Mouse (Mus musculus): Measurements from ENCODE around the gene Krtap5-4.
"Not testable (repeated sequence)": the region's sequence is repeated elsewhere in the genome, so short reads cannot be mapped to it uniquely, and the experiment has no call there.

Krtap5-4 gene

DNA sequence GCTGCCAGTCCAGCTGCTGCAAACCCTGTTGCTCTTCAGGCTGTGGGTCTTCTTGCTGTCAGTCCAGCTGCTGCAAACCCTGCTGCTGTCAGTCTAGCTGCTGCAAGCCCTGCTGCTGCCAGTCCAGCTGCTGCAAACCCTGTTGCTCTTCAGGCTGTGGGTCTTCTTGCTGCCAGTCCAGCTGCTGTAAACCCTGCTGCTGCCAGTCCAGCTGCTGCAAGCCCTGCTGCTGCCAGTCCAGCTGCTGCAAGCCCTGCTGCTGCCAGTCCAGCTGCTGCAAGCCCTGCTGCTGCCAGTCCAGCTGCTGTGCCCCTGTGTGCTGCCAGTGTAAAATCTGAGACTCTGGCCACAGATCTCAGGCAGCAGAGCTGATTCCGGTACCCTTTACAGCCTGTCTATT is 580 bp downstream of the Krtap5-4 start:
- not testable (repeated sequence) for H3K36me3 ChIP-seq (ENCODE audit: control insufficient read depth, insufficient read depth, low read length, poor library complexity, severe bottlenecking); DNase-seq (ENCODE audit: low read depth, low spot score)

DNA sequence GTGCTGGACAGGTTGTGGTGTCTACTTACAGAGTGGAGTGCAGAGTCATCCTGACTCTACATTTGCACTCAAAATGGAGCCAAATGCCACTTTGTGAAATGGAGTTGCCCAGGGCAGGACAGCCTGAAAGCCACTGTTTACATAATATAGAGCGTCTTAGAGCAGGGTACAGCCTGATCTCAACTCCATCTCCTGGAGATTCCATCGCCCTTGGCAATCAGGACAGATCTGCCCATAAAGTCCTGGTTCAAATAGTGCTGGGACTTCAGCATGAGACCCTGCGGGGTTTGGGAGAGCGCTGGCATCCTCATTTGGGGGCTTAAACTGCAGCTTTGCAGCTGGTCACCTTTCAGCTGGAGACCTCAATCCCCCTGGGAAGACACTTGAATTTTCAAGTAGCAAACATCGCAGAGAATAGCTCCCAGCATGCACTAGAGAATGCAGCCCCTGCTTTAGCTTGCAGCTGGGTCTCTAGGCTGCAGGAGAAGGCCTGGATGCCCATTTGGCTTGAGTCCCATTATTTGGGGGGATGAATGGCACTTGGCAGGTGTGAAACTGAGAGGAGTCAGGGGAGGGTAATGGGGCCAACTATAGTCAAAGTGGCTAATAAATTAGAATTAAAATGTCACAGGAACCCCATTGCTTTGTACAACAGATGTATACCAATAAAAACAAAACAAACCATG is 11.4 kb downstream of the Krtap5-4 start:
- no peaks in the 10 kb centered on the region for H3K36me3 ChIP-seq (ENCODE audit: control insufficient read depth, insufficient read depth, low read length, poor library complexity, severe bottlenecking)

More for the DNA sequence above, 580 bp downstream of the Krtap5-4 start:
- not testable (repeated sequence) for H3K27me3 ChIP-seq (ENCODE audit: control insufficient read depth, insufficient read depth, low read length, poor library complexity, severe bottlenecking)

DNA sequence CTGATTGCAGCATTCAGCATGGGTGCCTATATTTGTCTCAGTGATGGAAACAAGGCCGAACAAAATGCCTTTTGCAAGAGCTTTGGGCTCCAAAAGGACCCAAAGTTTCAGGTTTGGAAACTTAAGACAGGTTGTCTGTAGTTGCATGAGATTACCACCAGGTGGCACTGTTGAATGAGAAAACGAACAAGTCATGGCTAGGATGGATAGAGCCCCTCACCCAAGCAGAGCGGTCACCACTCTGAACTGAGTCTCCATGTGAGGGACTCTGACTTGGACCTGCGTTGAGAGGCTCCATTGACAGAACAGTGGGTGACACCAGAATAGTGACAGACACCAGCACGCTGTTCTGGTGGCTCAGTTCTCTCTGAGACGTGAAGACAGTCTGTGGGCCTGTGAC is 13.2 kb downstream of the Krtap5-4 start:
- peak; percentile 58 for DNase-seq (ENCODE audit: low read depth, low spot score)
- H3K27me3 ChIP-seq (ENCODE audit: control insufficient read depth, insufficient read depth, low read length, poor library complexity, severe bottlenecking), result no peaks in the 10 kb centered on the region
- no peaks in the 10 kb centered on the region for H3K36me3 ChIP-seq (ENCODE audit: control insufficient read depth, insufficient read depth, low read length, poor library complexity, severe bottlenecking)

More for the DNA sequence above, 11.4 kb downstream of the Krtap5-4 start:
- H3K27me3 ChIP-seq (ENCODE audit: control insufficient read depth, insufficient read depth, low read length, poor library complexity, severe bottlenecking), result no peaks in the 10 kb centered on the region
- DNase-seq (ENCODE audit: low read depth, low spot score), result no peak

DNA sequence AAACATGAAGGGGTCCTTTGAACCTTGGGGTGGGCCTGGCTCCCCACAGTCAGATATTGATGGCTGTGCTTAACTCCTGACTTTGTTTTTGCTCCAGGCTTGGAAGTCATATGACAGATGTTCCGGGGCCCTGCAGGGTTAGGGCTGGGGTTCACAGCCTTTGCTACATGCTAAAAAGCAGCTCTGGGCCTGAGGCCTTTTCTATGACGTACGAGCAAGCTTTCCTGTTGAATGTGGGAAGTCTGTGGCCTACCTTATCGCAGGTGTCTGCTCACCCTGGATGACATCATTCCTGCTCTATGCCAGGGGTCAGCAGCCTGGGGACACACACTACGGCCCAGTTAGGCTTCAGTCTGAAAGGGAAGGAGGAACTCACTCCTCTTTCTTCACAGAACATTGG is 13.9 kb downstream of the Krtap5-4 start:
- H3K36me3 ChIP-seq (ENCODE audit: control insufficient read depth, insufficient read depth, low read length, poor library complexity, severe bottlenecking), result no peaks in the 10 kb centered on the region
- no peaks in the 10 kb centered on the region for H3K27me3 ChIP-seq (ENCODE audit: control insufficient read depth, insufficient read depth, low read length, poor library complexity, severe bottlenecking)
- DNase-seq (ENCODE audit: low read depth, low spot score), result no peak

DNA sequence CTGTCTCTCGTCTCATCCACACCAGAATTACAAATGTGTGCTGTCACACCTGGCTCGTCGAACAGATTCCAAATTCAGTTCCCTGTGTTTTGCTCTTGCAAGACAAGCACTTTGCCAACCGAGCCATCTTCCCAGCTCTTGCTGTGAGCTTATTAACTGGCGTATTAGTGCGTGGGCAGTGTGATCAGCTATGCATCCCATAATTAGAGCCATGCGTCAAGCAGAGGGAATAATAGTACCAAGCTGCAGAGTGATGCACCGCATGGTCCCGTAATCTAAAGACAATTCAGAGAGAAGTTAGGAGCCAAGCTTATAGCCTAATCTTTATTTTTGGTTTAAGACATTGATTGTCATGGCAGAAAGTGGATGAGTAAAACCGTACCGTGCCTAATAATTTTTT is 15.8 kb downstream of the Krtap5-4 start:
- Histone ChIP-seq H3K27me3 (ENCODE audit: control insufficient read depth, insufficient read depth, low read length, poor library complexity, severe bottlenecking) (no peaks in the 10 kb centered on the region), H3K36me3 (ENCODE audit: control insufficient read depth, insufficient read depth, low read length, poor library complexity, severe bottlenecking) (no peaks in the 10 kb centered on the region)
- DNase-seq (ENCODE audit: low read depth, low spot score), result no peak

DNA sequence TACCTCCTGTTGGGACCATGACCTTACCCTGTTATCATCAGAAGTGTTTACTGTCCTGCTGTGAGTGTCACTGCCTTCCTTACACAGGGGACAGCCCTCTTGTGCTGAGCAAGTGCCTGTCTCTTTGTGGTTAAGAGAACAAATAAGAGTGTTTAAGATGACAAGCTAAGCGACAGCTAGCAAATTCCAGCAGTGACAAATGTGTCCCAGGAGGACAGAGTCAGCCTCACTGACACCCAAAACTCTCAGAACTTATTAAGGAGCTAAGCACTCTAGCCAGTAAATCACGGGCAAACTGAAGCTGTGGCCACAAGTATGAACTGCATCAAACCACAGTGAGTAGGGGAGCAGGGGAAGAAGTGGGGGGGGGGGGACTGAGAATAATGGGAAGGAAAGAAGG is 17.6 kb downstream of the Krtap5-4 start:
- H3K36me3 ChIP-seq (ENCODE audit: control insufficient read depth, insufficient read depth, low read length, poor library complexity, severe bottlenecking), result no peaks in the 10 kb centered on the region
- H3K27me3 ChIP-seq (ENCODE audit: control insufficient read depth, insufficient read depth, low read length, poor library complexity, severe bottlenecking), result no peaks in the 10 kb centered on the region
- no peak for DNase-seq (ENCODE audit: low read depth, low spot score)

DNA sequence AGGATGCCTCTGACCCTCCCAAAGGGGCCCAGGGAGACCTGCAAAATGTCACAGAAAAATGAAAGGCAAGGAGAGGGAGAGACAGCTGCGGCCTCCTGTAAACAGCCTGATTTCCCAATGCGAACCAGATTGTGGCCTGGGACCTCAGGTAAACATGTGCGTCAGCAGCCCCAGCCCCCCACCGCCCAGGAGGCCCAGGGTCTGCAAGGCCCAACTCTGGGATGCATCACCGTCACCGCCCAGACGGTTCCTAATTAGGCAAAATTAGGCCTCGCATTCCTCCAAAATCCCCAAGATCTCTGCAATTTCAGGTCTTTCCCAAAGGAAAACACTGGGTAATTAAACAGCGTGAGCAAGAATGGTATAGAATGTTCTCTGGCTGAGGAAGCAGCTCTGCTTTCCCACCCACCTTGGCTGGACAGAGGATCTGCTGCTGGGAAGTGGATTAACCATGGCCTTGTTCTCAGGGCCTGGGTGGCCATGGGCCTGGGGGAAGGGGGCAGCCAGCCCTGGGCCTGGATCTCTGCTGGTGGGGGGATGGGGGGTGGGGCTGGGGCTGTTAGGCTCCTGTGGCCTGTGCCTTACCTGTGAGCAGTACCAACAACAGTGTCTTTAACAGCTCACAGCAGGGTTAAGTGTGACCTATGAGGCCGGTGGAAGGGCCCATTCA is 18.4 kb downstream of the Krtap5-4 start:
- not testable (repeated sequence) for H3K36me3 ChIP-seq (ENCODE audit: control insufficient read depth, insufficient read depth, low read length, poor library complexity, severe bottlenecking); DNase-seq (ENCODE audit: low read depth, low spot score); H3K27me3 ChIP-seq (ENCODE audit: control insufficient read depth, insufficient read depth, low read length, poor library complexity, severe bottlenecking)

DNA sequence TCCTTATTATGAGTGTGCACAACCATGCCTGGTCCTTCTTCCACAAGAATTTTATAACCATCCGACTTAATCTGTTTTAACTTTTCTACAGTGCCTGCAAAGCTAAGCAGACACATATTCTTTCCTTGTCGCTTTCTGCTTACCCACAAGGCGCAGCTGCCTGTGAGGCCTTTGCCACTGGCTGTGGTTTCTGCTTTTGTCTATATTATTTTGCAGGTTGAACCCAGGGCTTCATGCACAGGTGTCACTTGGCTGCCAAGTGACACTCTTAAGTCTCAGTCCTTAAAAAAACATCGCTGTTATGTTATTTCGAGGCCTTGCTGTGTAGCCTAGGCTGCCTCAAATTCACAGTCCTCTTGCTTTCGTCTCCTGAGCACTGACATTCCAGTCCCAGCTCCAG is 19.3 kb downstream of the Krtap5-4 start:
- H3K36me3 ChIP-seq (ENCODE audit: control insufficient read depth, insufficient read depth, low read length, poor library complexity, severe bottlenecking), result no peaks in the 10 kb centered on the region
- no peak for DNase-seq (ENCODE audit: low read depth, low spot score)

DNA sequence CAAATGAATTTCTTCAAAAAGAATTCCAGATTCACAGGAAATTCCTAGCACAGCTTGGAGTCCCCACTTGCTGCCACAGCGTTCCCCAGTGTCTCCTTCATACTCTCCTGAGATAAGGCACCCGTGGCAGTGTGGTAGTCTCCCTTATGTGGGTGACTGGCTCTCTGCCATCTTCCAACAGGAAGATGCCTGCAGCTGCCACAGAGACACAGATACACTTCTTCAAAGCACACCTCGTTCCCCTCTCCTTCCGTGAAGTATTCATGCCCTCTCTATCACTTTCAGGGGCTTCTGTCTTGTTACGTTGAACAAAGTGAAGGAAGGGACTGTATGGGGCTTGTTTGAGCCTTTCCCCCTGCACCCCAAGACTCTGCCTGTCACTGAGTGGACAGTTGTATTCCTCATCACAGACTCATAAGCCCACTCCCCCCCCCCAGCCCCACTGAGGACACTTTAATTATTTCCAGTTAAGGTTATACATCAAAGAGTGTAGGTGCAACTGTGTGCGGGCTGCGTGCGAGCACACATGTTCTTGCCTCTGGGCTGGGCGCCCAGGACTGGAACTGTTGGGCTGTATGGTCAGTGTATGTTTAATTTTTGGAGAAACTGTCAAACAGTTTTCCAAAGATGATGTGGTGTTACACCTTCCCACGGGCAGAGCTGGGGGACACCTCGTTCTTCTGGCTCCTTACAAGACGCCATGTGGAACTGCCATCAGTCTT is 20.2 kb downstream of the Krtap5-4 start:
- H3K27me3 ChIP-seq (ENCODE audit: control insufficient read depth, insufficient read depth, low read length, poor library complexity, severe bottlenecking), result no peaks in the 10 kb centered on the region
- no peaks in the 10 kb centered on the region for H3K36me3 ChIP-seq (ENCODE audit: control insufficient read depth, insufficient read depth, low read length, poor library complexity, severe bottlenecking)
- no peak for DNase-seq (ENCODE audit: low read depth, low spot score)

More for the DNA sequence above, 19.3 kb downstream of the Krtap5-4 start:
- no peaks in the 10 kb centered on the region for H3K27me3 ChIP-seq (ENCODE audit: control insufficient read depth, insufficient read depth, low read length, poor library complexity, severe bottlenecking)

DNA sequence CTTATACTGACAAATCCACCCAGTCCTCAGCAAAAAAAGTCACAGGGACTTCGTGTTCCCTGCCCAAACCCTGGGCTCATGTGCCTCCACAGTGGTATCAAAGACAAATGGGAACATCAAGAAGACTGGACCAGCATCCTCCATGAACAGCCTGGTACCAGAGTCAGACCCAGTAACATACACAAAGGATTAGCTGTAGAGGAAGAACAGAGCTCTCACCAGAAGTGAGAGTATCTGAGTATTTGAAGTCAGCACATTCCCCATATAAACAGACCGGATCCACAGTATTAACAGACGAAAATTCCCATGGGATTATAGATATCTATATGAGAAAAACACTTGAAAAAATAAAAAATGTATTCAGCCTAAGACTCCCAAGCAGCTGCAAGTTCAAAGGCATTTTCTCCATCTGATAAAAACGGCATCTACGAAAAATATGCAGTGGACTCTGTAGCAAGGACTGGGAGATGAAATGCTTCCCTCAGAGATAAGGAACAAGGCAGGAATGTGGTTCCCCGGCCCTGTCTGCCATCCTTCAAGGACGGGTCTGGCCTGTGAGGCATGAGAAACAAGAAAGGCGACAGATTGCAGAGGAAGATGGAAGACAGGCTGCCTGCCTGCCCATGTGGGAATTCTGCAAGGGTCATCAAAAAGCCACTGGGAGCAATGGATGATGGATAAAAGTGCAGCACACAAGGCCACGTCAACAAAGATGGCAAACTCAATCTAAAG is 23.5 kb downstream of the Krtap5-4 start:
- H3K27me3 ChIP-seq (ENCODE audit: control insufficient read depth, insufficient read depth, low read length, poor library complexity, severe bottlenecking), result no peaks in the 10 kb centered on the region
- no peaks in the 10 kb centered on the region for H3K36me3 ChIP-seq (ENCODE audit: control insufficient read depth, insufficient read depth, low read length, poor library complexity, severe bottlenecking)
- no peak for DNase-seq (ENCODE audit: low read depth, low spot score)

DNA sequence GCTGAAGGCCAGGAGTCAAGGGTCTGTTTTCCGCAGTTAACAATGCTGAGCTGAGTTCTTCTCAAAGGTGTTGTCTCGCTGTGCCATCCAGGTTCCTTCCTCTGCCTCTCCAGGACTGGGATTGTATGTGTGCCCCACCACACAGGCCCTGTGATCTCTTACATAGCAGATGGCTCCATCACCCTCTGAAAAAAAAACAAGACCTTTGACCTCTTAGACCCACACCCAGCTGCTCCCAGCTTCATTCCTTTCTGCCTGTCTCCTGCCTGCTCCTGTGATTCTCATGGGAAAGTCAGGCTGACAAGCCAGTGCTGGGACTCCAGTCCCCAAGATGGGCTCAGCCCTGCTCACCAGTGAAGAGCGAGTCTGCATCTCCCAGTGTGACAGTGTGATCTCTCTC is 25.2 kb downstream of the Krtap5-4 start:
- no peaks in the 10 kb centered on the region for H3K36me3 ChIP-seq (ENCODE audit: control insufficient read depth, insufficient read depth, low read length, poor library complexity, severe bottlenecking)
- H3K27me3 ChIP-seq (ENCODE audit: control insufficient read depth, insufficient read depth, low read length, poor library complexity, severe bottlenecking), result no peaks in the 10 kb centered on the region
- no peak for DNase-seq (ENCODE audit: low read depth, low spot score)

DNA sequence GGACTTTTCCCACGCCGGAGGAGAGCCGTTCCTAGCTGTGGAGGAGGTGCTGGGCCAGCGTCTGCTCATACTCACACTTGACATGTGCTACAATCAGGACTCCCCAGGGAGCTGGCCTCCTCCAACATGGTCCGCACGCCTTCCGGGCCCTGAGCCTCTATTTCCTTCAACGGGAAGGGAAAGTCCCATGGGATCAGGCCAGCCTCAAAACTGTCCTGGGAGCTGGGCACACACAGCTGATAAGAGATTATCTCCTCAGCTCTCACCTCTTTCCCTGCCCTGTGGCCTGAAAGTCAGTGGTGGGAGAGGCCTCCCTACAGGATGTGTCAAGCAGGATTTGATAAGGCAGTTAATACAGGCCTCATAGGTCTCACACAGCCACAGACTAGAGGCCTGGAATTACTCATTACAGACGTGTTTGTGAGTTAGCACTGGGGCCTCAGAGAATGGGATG is 26.9 kb downstream of the Krtap5-4 start:
- no peaks in the 10 kb centered on the region for H3K36me3 ChIP-seq (ENCODE audit: control insufficient read depth, insufficient read depth, low read length, poor library complexity, severe bottlenecking)
- no peaks in the 10 kb centered on the region for H3K27me3 ChIP-seq (ENCODE audit: control insufficient read depth, insufficient read depth, low read length, poor library complexity, severe bottlenecking)
- DNase-seq (ENCODE audit: low read depth, low spot score), result no peak

DNA sequence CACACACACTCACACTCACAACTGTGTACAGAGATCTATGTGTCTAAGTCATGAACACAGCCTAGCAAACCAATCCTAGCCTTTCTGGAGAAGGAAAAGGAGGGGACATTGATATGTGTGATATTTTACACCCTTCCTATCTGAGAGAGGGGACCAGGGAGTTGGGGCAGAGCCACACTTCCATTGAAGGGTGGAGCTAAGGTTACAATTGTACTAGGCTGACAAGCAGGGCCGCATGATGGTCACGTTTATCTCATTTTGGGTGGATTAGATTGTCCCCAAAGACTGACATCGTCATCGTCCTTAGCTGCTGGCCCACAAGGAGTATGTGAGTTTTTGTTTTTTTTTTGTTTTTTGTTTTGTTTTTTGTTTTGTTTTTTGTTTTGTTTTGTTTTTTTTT is 27.9 kb downstream of the Krtap5-4 start:
- Histone ChIP-seq H3K36me3 (ENCODE audit: control insufficient read depth, insufficient read depth, low read length, poor library complexity, severe bottlenecking) (no peaks in the 10 kb centered on the region), H3K27me3 (ENCODE audit: control insufficient read depth, insufficient read depth, low read length, poor library complexity, severe bottlenecking) (no peaks in the 10 kb centered on the region)
- DNase-seq (ENCODE audit: low read depth, low spot score), result no peak

DNA sequence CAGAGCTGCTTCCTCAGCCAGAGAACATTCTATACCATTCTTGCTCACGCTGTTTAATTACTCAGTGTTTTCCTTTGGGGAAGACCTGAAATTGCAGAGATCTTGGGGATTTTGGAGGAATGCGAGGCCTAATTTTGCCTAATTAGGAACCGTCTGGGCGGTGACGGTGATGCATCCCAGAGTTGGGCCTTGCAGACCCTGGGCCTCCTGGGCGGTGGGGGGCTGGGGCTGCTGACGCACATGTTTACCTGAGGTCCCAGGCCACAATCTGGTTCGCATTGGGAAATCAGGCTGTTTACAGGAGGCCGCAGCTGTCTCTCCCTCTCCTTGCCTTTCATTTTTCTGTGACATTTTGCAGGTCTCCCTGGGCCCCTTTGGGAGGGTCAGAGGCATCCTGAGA is 29.4 kb downstream of the Krtap5-4 start:
- H3K36me3 ChIP-seq (ENCODE audit: control insufficient read depth, insufficient read depth, low read length, poor library complexity, severe bottlenecking); DNase-seq (ENCODE audit: low read depth, low spot score); H3K27me3 ChIP-seq (ENCODE audit: control insufficient read depth, insufficient read depth, low read length, poor library complexity, severe bottlenecking): not testable (repeated sequence)

DNA sequence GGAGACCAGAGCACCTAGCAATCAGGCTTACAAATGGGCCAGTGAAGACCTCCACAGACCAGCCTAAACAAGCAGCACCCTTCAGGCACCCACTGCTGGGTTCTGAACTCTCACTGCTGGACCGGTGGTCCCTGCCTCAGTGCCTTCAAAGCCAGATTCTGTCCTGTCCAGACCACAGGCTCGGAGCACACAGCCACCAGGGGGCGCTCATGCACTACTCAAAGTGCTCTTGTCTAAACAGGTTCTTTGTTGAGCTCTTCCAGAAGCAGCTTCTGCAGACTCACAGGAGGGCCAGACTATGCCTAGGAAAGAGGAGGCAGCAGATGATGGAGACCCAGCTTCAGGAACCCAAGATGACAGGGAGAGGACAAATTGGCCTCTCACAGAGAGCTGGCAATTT is 30.9 kb downstream of the Krtap5-4 start:
- Histone ChIP-seq H3K36me3 (ENCODE audit: control insufficient read depth, insufficient read depth, low read length, poor library complexity, severe bottlenecking) (no peaks in the 10 kb centered on the region), H3K27me3 (ENCODE audit: control insufficient read depth, insufficient read depth, low read length, poor library complexity, severe bottlenecking) (no peaks in the 10 kb centered on the region)
- DNase-seq (ENCODE audit: low read depth, low spot score), result peak; percentile 91

Data from splenic B cell, adult 2 months (primary cell).